Mouse (Mus musculus) megakaryocyte, embryonic 14.5 days (primary cell): ENCODE data around the gene Gm49355.

ENCODE experiments used
- FLI1 ChIP-seq: IDR thresholded peaks from 2 replicates; pipeline ENCODE4 v1.6.1; 2012; ENCODE audit warnings: low read length, inconsistent platforms, mixed read lengths
- GATA1 ChIP-seq: IDR thresholded peaks from 3 replicates; pipeline ENCODE4 v1.6.1; 2012; ENCODE audit warnings: mixed read lengths, low read length, inconsistent platforms, borderline replicate concordance

GRCm38 (mm10) chr14:12299171-12299570 is 15.4 kb downstream of the Gm49355 start:
- no peak for TF ChIP-seq FLI1
- no peak for TF ChIP-seq GATA1
